Mouse (Mus musculus) retina, postnatal 7 days (tissue): ENCODE results near the gene Npas2.

Experiments used
- DNase-seq: peaks from one replicate; pipeline ENCODE4 v3.0.0-alpha.2; 2012; ENCODE audit warnings: low read depth, low spot score

Npas2 gene

GRCm38 (mm10) chr1:39376121-39376520 is 182.6 kb downstream of the Npas2 start:
- no peak for DNase-seq

GRCm38 (mm10) chr1:39376726-39377240 is 183.3 kb downstream of the Npas2 start:
- DNase-seq: no peak

GRCm38 (mm10) chr1:39378540-39378939 is 185.0 kb downstream of the Npas2 start:
- no peak for DNase-seq

DNA sequence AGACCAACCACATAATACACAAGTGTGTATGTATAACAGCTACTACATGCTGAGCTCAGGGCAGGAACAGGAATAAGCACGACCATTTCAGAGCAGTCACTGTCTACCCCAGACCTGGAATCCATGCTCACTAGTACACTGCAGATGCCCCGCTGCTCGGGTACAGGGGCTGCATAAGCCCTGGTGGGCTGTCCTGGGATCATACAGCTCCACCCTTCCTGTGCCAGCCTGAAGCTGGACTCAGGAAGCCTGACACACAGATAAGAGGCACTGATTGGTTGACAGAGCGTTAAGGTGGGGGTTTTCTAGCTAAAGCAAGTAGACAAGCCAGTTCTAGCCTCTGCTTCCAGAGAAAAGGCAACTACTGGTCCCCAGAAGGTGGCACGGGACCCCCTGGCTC is 185.5 kb downstream of the Npas2 start:
- no peak for DNase-seq

DNA sequence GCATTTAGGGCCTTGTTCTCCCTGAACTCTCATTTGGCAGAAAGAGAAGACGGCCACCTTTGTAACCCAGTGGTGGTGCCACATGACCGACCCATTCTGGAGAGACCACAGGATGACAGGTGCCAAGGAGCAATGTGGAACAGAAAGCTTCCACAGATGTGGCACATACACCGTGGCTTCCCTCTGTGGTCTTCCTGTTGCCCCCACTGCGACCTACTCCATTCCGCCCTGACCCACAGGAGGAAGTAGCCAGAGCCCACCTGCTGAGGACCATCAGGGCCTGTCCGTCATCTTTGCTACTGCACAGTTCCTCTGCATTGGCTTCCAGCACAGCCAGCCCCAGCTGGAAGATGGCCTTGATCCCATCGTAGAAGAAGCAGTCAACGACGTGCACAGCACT is 187.5 kb downstream of the Npas2 start:
- no peak for DNase-seq

DNA sequence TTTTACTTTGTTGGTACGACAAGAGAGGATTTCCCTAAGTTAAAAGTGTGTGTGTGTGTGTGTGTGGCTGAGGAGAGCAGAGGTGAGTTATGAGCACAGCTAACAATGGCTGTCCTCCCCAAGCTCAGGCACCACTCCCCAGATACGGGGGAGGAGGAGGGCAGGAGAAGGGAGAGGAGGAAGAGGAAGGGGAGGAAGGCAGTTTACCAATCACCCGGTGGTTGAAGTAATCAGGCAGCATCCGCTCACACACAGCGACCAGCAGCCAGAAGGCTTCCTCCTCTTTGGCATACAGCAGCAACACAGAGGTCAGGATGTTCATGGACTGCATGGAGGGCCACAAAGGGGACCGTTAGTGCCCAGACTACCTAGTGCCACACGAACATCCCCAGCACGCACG is 191.4 kb downstream of the Npas2 start:
- DNase-seq: no peak

DNA sequence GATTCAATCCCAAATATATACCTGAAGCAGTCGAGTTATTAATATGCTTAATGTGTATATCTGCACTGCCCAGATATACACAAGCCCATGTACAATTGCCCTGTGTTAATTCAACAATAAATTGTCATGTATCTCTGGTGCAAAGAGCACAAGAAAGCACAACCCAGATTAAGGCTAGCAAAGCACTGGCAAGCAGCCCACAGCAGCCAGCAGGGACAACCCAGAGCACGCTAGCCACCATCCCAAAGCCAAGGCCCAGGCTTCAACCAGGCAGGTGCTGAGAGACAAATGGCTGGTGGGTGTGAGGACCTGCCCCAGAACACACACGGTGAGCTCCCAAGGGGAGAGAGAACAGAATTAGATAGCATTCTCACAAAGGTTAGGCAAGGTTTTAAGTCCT is 192.9 kb downstream of the Npas2 start:
- no peak for DNase-seq

GRCm38 (mm10) chr1:39387497-39387896 is 194.0 kb downstream of the Npas2 start:
- DNase-seq: no peak

DNA sequence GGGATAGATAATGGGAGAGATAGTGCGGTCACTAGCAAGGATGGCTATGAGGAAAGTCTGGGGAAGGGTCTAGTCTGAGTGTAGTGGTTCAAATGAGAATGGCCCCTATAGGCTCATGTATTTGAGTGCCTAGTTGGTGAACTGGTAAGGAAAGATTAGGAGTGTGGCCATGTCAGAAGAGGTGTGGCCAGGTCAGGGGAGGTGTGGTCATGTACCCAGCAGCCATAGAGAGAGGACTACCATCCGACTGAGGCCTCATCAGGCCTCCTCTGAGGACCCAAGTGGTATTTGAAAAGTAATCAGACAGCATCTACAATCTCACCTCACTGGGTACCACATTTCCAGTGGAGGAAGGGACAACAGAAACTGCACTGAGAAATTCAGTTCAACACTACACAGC is 194.6 kb downstream of the Npas2 start:
- no peak for DNase-seq

DNA sequence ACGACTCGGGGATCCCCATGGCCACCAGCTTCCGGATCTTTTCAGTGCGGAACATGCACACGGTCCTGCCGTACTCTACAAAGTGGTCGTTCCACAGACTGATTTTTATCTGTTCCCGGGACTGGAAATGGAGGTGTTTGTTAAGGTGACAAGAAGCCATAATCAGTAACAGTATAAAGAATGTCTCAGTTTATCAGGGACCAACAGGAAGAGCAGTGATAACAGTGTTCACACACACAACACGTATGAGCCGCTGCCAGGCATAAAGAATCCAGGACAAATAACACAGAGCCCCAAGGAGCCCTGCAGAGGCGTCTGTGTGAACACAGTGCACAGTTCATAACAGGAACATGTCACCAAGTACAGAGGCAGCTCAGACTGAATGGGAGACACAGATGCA is 195.8 kb downstream of the Npas2 start:
- no peak for DNase-seq

DNA sequence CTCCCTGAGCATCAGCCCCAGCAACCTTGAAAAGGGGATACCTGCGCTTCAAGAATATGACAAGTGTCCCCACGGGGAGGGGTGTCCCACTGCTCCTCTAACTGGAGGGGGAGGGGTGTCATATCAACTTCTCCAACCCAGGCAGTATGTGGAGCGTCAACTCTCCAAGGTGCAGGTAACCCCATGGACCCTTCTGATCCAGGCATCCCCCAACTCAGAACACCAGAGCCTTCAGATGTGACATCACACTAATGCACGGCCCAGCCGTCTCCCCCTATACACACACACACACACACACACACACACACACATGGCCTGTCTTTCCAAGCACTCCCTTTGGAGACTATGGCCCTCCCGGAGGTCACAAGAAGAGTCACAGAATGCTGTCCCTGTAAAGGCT is 198.1 kb downstream of the Npas2 start:
- DNase-seq: no peak

GRCm38 (mm10) chr1:39392189-39392588 is 198.7 kb downstream of the Npas2 start:
- DNase-seq: peak; percentile 46

- no peak for DNase-seq
Measured at GRCm38 (mm10) chr1:39393217-39393867, 199.8 kb downstream of the Npas2 start.

DNA sequence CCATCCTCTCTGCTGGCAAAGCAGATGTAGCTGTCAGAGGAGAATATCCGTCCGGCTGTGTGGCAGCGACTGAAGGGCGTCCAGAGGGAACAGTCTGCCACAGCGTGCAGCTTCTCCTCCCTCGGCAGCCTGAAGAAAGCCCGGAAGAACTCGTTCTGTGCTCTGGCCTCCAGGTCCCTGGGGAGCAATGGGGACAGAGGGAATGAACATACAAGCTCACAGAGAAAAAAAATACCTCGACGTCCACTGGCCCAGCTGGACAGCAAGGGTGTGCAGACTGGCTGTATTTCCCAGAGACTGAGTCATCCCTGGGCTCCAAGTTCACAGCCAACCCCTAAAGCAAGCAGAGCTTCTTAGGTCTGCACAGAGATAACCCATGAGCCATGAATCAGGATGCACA is 200.6 kb downstream of the Npas2 start:
- no peak for DNase-seq

GRCm38 (mm10) chr1:39394650-39395049 is 201.1 kb downstream of the Npas2 start:
- DNase-seq: no peak

- DNase-seq: no peak
Measured at GRCm38 (mm10) chr1:39396347-39396746, 202.8 kb downstream of the Npas2 start.

GRCm38 (mm10) chr1:39398284-39398683 is 204.8 kb downstream of the Npas2 start:
- DNase-seq: no peak

DNA sequence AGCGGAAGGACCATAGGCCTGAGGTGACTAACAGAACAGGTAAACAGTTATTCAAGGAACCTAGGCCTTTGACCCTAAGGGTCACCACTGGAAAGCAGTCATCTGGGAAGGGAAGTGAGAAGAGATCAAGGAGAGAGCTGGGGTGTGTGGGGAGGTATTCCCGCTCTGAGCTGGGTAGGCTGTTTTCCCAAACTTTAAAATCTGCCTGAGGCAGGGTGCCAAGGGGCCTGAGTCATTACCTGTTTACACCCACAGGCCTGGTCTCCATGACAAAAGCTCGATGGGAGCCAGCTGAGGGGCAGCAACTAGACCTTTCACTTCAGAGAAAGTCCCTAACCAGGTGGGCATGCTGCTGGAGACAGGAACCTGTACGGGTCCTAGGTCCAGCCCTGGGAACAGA is 205.7 kb downstream of the Npas2 start:
- DNase-seq: no peak

GRCm38 (mm10) chr1:39400173-39400572 is 206.6 kb downstream of the Npas2 start:
- DNase-seq: no peak

DNA sequence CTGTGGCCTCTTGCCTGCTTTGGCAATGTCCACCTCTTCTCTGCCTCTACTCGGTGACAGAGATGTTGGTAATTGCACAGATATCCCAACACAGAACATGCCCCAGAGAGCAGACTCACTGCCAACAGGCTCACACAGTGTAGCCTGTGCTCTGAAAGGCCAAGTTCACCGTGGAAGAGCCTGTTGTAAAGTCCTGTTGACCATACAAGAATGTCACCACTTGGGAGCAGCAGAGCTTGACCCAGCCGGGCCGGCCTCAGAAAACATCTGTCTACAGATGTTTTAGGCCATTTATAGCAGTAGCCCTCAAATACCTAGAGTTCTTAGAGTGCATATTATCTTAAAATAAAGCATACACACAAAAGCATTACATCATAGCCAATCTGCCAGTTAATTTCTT is 213.6 kb downstream of the Npas2 start:
- no peak for DNase-seq

GRCm38 (mm10) chr1:39408123-39408522 is 214.6 kb downstream of the Npas2 start:
- no peak for DNase-seq

DNA sequence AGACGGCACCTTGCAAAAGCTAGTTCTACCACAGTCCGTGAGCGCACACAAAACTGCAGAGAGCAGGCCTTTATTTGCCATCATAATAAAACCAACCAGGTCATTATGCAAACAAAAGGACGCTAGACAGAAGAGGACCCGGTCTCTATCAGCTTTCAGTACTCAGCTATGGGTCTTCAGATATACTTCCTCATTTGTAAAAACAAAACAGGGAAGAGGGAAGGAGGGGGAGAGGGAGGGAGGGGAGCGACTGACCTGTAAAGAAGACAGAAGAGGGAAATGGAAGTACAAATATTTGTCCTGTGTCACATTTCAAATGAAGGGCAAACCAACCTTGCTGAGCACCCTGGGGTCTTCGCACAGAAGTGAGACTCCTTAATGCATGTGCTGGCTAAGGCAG is 215.1 kb downstream of the Npas2 start:
- no peak for DNase-seq

DNA sequence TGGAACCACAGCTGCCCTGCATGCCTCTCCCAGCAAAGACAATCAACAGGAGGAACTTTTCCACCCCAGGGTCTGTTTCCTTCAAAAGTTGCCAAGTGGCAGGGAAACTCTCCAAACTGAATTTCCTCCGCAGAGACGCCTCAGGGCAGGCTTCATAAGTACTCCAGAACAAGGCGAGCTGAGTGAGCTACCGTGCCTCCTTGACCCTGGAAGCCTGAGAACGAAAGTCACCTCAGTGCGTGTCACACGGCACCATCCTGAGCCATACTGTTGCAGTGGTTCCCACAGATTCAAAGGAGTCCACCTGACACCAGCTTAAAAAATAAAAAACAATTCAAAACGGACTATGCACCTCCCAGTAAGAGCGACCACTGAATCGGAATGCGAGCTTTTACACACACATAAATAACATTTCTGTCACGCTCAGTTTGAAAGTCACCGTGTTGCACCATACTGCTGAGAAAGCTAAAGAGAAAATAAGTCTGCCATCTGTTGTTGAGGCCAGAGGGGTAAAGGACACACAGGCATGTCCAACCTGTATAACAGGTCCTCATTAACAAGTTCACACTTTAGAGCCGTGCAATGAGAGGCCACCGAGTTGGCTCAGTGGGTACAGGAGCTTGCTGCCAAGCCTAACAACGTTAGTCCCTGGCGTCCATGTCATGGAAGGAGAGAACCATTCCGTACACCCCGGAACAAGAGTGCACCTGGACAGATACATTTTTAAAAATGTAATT is 216.7 kb downstream of the Npas2 start:
- no peak for DNase-seq
